Mouse (Mus musculus) testis, adult 2 months (tissue): ENCODE results near the gene Mical3. TPM values are rescaled to one million over a fixed set of nuclear protein-coding genes. Genes with fewer than 3 reads are reported as not detected.

Source experiments
- H3K27ac ChIP-seq: fragments of 200-500 bp; 2 replicates; pipeline ENCODE4 v1.5.1; 2012; ENCODE audit warnings: low read depth, low read length; ENCODE audit not compliant: control insufficient read depth, insufficient read depth
- H3K27me3 ChIP-seq: fragments of 200-500 bp; 2 replicates; pipeline ENCODE4 v1.6.1; 2012; ENCODE audit warnings: mild to moderate bottlenecking, low read length, moderate library complexity; ENCODE audit not compliant: control insufficient read depth, insufficient read depth
- H3K36me3 ChIP-seq: fragments of 200-500 bp; 2 replicates; pipeline ENCODE4 v1.6.1; 2012; ENCODE audit warnings: mild to moderate bottlenecking, low read length; ENCODE audit not compliant: control insufficient read depth, insufficient read depth
- H3K4me1 ChIP-seq: fragments of 200-500 bp; 2 replicates; pipeline ENCODE4 v1.6.1; 2012; ENCODE audit warnings: low read length; ENCODE audit not compliant: control insufficient read depth, insufficient read depth
- H3K4me3 ChIP-seq: fragments of 200-500 bp; 2 replicates; pipeline ENCODE4 v1.5.1; 2012; ENCODE audit warnings: low read depth, mild to moderate bottlenecking, low read length, moderate library complexity, mixed read lengths; ENCODE audit not compliant: control insufficient read depth
- CTCF ChIP-seq: fragments of 200-500 bp; IDR thresholded peaks from 2 replicates; pipeline ENCODE4 v1.5.1; 2012; ENCODE audit warnings: low read depth, mild to moderate bottlenecking, inconsistent platforms, low read length, moderate library complexity; ENCODE audit not compliant: control insufficient read depth, insufficient read depth, insufficient replicate concordance
- POLR2A ChIP-seq: fragments of 200-500 bp; IDR thresholded peaks from 2 replicates; pipeline ENCODE4 v1.6.1; 2012; ENCODE audit warnings: low read depth, mild to moderate bottlenecking, inconsistent platforms, low read length, moderate library complexity; ENCODE audit not compliant: control insufficient read depth
- polyA plus RNA-seq: library from polyadenylated mRNA; depleted of rRNA; stranded (reverse); fragments of >200 nt; gene quantifications from 2 replicates; pipeline ENCODE4 v1.2.3, GENCODE M21; 2012

The Mical3 gene
- polyA plus RNA-seq, 1 experiment = 199 TPM

- Histone ChIP-seq H3K4me3 (no peak overlapping the region), H3K4me1 (peaks cover 4% of the 10 kb centered on the region), H3K27me3 (no peaks in the 10 kb centered on the region), H3K27ac (peak overlapping the region; percentile 26; the same call in 1 of the 2 replicates), H3K36me3 (no peaks in the 10 kb centered on the region)
- TF ChIP-seq CTCF = no peak
- TF ChIP-seq POLR2A = no peak
These were observed 16.0 kb upstream of the Mical3 start for GRCm38 (mm10) chr6:121146798-121147197.

GRCm38 (mm10) chr6:121145906-121146305, 15.1 kb upstream of the Mical3 start:
- TF ChIP-seq POLR2A (no peak), CTCF (no peak)
- Histone ChIP-seq H3K36me3 (no peaks in the 10 kb centered on the region), H3K4me1 (peaks cover 4% of the 10 kb centered on the region), H3K27ac (peak overlapping the region; percentile 81), H3K27me3 (no peaks in the 10 kb centered on the region), H3K4me3 (no peak overlapping the region)

- no peaks in the 10 kb centered on the region for H3K36me3 ChIP-seq
- H3K27me3 ChIP-seq = no peaks in the 10 kb centered on the region
- H3K27ac ChIP-seq = peak overlapping the region; percentile 81
- H3K4me1 ChIP-seq = peaks cover 4% of the 10 kb centered on the region
- H3K4me3 ChIP-seq = no peak overlapping the region
- TF ChIP-seq POLR2A (no peak), CTCF (no peak)
These were observed 14.3 kb upstream of the Mical3 start for GRCm38 (mm10) chr6:121145010-121145604.

- Histone ChIP-seq H3K4me1 (peaks cover 4% of the 10 kb centered on the region), H3K36me3 (no peaks in the 10 kb centered on the region), H3K27me3 (no peaks in the 10 kb centered on the region), H3K27ac (peak overlapping the region; percentile 80), H3K4me3 (no peak overlapping the region)
- TF ChIP-seq POLR2A = 0 out of 2 replicates have a peak, but pooled peaks have one; percentile 30
- no peak for TF ChIP-seq CTCF
These were observed 13.3 kb upstream of the Mical3 start for GRCm38 (mm10) chr6:121144066-121144465.

GRCm38 (mm10) chr6:121143439-121143838, 12.6 kb upstream of the Mical3 start:
- TF ChIP-seq POLR2A (no peak), CTCF (no peak)
- Histone ChIP-seq H3K27ac (peak overlapping the region; percentile 73), H3K4me1 (peaks cover 4% of the 10 kb centered on the region), H3K27me3 (no peaks in the 10 kb centered on the region), H3K4me3 (no peak overlapping the region), H3K36me3 (no peaks in the 10 kb centered on the region)

GRCm38 (mm10) chr6:121142298-121142697, 11.5 kb upstream of the Mical3 start:
- H3K27ac ChIP-seq = peak overlapping the region; percentile 50
- no peak for TF ChIP-seq POLR2A
- no peak for TF ChIP-seq CTCF
- H3K27me3 ChIP-seq = no peaks in the 10 kb centered on the region
- H3K4me3 ChIP-seq = no peak overlapping the region
- H3K4me1 ChIP-seq = peaks cover 4% of the 10 kb centered on the region
- no peaks in the 10 kb centered on the region for H3K36me3 ChIP-seq

- Histone ChIP-seq H3K36me3 (no peaks in the 10 kb centered on the region), H3K27me3 (no peaks in the 10 kb centered on the region), H3K4me1 (peaks cover 2% of the 10 kb centered on the region; the same call in 1 of the 2 replicates), H3K4me3 (no peak overlapping the region), H3K27ac (no peak overlapping the region)
- no peak for TF ChIP-seq POLR2A
- no peak for TF ChIP-seq CTCF
These were observed 8.5 kb upstream of the Mical3 start for GRCm38 (mm10) chr6:121139271-121139670.
